Mouse (Mus musculus) cerebellum, adult 11 months (tissue): ENCODE measurements around the gene Rab13.
A peak's percentile ranks its signal among the peaks of the same experiment; 100 is the strongest.
"Not testable (repeated sequence)": the region's sequence is repeated elsewhere in the genome, so short reads cannot be mapped to it uniquely, and the experiment has no call there.

Experiments used
- DNase-seq: peaks from one replicate; pipeline ENCODE4 v3.0.0; 2022

The Rab13 gene

GRCm38 (mm10) chr3:90231507-90232333, 18.2 kb downstream of the Rab13 start, which contains the start of gene Jtb:
Gene Jtb (plus strand): TSS chr3:90231597.
- DNase-seq, result peak; percentile 88

- no peak for DNase-seq
These were observed 27.8 kb downstream of the Rab13 start for GRCm38 (mm10) chr3:90241251-90241650.

- no peak for DNase-seq
These were observed 28.3 kb downstream of the Rab13 start for GRCm38 (mm10) chr3:90241669-90242358.

GRCm38 (mm10) chr3:90242984-90243775, 29.7 kb downstream of the Rab13 start, which contains the start of gene Creb3l4:
Gene Creb3l4 (minus strand): TSS chr3:90243512.
- DNase-seq, result no peak

- no peak for DNase-seq
These were observed 31.9 kb downstream of the Rab13 start for GRCm38 (mm10) chr3:90245406-90245805.

- no peak for DNase-seq
These were observed 34.1 kb downstream of the Rab13 start for GRCm38 (mm10) chr3:90247630-90247959.

- DNase-seq, result peak; percentile 85
These were observed 34.7 kb downstream of the Rab13 start, which contains the start of gene Slc39a1 for GRCm38 (mm10) chr3:90247960-90248745. Gene Slc39a1 (plus strand): TSS chr3:90248172.

- no peak for DNase-seq
These were observed 35.2 kb downstream of the Rab13 start for GRCm38 (mm10) chr3:90248746-90249100.

GRCm38 (mm10) chr3:90250791-90251190, 37.3 kb downstream of the Rab13 start:
- no peak for DNase-seq

GRCm38 (mm10) chr3:90251731-90252226, 38.3 kb downstream of the Rab13 start:
- DNase-seq, result not testable (repeated sequence)

- not testable (repeated sequence) for DNase-seq
These were observed 39.2 kb downstream of the Rab13 start for GRCm38 (mm10) chr3:90252659-90253058.

GRCm38 (mm10) chr3:90253174-90253573, 39.7 kb downstream of the Rab13 start:
- not testable (repeated sequence) for DNase-seq

- DNase-seq, result peak; percentile 95
These were observed 40.3 kb downstream of the Rab13 start, which contains the start of gene Crtc2 for GRCm38 (mm10) chr3:90253653-90254418. Gene Crtc2 (plus strand): TSS chr3:90254163.

- no peak for DNase-seq
These were observed 41.1 kb downstream of the Rab13 start for GRCm38 (mm10) chr3:90254419-90255193.

- DNase-seq, result no peak
These were observed 41.7 kb downstream of the Rab13 start for GRCm38 (mm10) chr3:90255194-90255565.

- no peak for DNase-seq
These were observed 42.4 kb downstream of the Rab13 start for GRCm38 (mm10) chr3:90255784-90256353.

- DNase-seq, result peak; percentile 94
These were observed 43.4 kb downstream of the Rab13 start for GRCm38 (mm10) chr3:90256731-90257530.

GRCm38 (mm10) chr3:90258521-90258920, 45.0 kb downstream of the Rab13 start:
- DNase-seq, result no peak

GRCm38 (mm10) chr3:90263121-90263771, 49.8 kb downstream of the Rab13 start:
- no peak for DNase-seq
